Mouse (Mus musculus): ENCODE data around the gene Gnat2.
A peak's percentile ranks its signal among the peaks of the same experiment; 100 is the strongest.

The Gnat2 gene

DNA sequence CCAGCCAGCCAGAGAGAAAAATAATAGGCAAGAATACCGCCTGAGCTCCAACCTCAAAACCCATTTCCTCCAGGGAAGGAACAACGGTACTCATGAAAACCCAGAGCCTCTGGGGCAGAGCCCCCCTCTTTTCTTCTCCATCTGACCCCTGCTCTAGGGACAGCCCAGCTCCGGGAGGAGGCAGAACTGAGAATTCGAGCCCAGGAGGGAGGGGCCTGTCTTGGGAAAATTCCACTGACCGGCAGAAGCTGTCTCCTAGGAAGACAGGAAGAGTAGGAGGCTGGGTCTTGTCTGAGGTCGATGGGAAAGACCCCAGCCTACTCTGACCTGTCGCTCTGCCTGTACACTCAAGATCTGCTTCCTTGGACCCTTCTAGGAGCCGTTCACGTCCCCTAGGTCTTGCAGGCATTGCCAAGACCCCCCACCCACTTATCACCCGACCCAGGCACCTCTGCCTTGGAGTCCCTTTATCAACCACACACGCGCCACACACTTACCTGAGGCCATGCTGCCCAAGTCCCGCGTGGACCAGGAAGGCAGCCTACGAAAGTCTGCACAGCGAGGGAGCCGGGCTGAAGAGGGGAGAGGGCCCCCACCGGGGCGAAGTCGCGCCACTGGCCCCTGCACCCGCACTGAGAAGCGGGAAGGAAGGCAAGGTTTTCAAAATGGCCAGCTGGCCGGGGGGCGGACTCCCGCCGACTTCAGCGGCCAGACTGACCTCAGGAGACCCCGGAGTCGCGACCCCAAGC, 6.7 kb upstream of the Gnat2 start:
- DNase-seq, result peak; percentile 38

GRCm38 (mm10) chr3:108086470-108086979, 6.1 kb upstream of the Gnat2 start, which contains the start of gene Ampd2:
TSS of gene Ampd2 (minus strand) at chr3:108086651.
- peak; percentile 78 for DNase-seq

DNA sequence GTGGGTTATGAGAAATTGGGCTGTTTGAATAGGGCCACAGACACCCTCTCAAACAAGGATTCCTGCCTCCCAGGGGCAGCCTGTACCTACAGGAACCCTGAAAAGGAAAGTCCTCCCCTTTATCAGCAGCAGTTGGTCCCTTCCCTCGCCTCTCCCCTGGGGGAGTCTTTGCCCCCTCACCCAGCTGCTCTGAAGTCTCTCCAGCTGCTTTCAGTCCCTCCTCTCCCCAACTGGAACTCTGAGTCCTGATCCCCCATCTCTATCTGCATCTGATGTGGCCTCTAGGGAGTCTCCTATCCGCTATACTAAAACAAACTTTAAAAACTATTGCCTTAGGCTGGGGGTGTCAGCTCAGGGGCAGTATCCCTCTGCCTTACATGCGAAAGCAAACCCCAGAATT, 5.3 kb upstream of the Gnat2 start:
- DNase-seq, result no peak

DNA sequence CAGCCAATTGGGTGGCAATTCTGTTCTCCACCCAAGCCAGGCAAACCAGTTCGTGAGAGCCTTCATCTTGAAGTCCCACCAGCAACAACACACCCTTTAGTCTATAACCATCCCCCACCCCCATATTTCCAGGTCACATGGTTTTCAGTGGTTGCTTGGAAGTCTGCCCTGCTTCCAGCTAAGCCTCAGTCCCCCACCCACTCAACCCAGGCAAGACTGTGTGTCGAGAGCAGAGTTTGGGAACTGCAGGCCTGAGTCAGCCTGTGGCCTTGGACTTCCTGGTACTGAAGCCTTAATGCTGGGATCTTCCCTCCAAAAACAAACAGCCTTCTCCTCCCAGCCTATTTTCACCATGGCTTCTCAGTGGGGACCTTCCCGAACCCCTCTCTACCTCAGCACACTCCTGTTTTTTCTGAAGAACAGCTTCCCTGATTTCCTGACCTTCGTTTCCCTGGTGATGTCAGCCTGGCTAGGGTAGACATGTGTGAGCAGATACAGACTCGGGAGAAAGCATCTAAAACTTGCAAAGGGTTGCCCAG, 3.7 kb upstream of the Gnat2 start:
- DNase-seq, result no peak

DNA sequence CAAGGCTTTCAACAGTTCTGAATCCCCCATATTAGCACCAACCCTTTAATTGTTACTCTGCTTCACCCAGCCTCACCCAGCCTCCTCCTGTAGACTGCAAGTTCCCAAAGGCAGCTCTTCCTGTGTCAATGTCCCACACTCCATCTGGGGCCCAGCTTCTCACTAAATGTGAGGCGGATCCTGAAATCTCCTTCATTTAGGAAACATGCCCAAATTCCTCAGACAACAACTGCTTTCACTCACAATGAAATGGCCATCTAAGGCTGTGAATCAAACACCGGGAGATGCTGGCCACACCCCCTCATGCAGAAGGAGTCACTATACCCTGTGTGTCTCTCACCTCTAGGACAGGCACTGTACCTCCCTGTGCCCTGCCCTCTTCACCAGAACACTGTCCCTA, 2.7 kb upstream of the Gnat2 start:
- DNase-seq, result no peak

DNA sequence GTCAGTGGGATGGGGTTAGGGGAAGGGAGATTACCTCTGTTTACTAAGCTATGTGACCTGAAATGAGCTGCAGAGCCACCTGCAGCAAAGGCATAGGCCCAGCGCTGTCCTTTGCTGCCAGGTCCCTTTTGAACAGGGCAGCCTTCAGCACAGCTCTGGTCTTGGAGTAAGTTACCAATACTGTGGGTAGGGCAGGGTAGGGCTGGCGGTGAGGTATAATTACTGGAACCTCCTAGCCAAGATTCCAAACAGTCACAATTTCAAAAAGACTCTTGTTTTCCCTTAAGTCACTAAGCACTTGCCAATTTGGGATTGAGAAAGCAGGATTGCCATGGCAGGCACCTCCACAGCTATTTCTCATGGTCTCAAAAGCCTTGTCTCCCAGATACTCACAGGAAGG, 2.0 kb upstream of the Gnat2 start:
- no peak for DNase-seq

GRCm38 (mm10) chr3:108092030-108092429, 559 bp upstream of the Gnat2 start:
- DNase-seq, result no peak

DNA sequence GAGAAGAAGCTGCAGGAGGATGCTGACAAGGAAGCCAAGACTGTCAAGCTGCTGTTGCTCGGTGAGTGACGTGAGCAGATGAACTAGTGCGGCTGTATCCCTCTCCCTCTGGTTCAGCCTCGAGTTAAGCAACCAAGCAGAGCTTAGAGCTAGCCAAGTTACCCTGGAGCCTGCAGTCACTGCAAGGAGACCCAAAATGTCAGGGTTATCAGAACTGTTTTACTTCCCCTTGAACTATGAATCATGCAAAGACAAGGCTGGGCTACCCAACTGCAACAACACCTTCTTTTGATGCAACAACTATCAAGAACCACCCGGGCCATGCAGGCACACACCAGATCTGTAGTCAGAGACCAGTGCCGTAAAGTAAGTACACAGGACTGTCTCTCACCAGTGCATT, 717 bp downstream of the Gnat2 start:
- no peak for DNase-seq

GRCm38 (mm10) chr3:108094146-108094545, 1.6 kb downstream of the Gnat2 start:
- no peak for DNase-seq

- no peak for DNase-seq
Observed at GRCm38 (mm10) chr3:108094976-108095760, 2.6 kb downstream of the Gnat2 start.

GRCm38 (mm10) chr3:108096226-108096625, 3.6 kb downstream of the Gnat2 start:
- DNase-seq, result no peak

- no peak for DNase-seq
Observed at GRCm38 (mm10) chr3:108096726-108097125, 4.1 kb downstream of the Gnat2 start.

GRCm38 (mm10) chr3:108097656-108098055, 5.1 kb downstream of the Gnat2 start:
- DNase-seq, result no peak

GRCm38 (mm10) chr3:108098316-108098715, 5.7 kb downstream of the Gnat2 start:
- no peak for DNase-seq

DNA sequence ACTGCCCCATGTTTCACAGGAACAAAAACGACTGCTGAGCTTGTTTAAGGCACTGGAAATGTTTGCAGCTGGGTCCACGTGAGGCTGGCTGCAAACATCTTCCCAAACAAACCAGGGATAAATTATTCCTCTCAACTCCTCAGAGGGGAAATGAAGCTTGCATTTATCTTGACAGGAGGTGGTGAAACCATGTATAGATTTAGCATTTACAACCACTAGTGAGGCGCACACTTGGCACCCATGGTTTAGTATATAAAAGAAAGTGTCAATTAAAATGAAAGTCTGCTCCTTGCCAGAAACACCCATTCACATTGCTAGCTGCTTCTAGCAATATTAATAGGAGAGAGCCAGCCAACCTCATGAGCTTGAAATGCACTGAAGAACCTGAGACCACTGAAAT, 9.0 kb downstream of the Gnat2 start:
- DNase-seq, result no peak

- DNase-seq, result no peak
Observed at GRCm38 (mm10) chr3:108102075-108102474, 9.5 kb downstream of the Gnat2 start.

DNA sequence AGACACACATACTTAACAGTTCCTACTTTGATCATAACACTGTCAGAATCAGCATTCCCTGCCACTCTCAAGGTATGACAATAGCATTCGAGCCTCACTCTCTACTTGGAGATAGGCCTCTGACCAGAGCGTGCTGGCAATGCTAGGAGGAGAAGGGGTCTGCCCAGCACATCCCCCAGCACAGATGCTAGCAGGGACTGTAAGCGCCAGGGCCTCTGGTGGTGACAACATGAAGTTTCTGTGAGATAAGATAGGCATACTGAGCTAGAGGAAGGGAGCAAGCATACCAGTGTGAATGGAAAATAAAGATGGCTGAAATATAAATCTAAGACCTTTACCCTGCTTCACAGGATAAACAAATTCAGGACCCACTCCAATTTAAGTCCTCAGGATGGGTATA, 12.7 kb downstream of the Gnat2 start:
- no peak for DNase-seq

DNA sequence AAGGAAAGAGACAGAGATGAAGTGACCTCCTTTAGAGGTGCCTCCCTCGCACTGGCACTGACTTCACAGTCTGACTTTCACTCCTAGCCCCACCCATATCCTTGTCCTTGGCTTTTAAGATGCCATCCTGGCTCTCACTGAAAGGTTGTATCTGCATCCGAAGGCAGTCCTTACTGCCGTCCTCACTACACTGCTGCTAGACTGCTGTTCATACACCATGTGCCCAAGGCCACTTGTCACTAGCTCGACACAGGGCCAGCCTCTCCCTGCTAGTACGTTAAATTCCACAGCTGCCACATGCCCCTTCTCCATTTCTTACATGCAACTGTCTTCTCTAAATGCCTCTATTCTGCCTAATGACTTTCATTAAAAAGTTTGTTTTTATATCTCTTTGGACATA, 18.7 kb downstream of the Gnat2 start:
- DNase-seq, result no peak

DNA sequence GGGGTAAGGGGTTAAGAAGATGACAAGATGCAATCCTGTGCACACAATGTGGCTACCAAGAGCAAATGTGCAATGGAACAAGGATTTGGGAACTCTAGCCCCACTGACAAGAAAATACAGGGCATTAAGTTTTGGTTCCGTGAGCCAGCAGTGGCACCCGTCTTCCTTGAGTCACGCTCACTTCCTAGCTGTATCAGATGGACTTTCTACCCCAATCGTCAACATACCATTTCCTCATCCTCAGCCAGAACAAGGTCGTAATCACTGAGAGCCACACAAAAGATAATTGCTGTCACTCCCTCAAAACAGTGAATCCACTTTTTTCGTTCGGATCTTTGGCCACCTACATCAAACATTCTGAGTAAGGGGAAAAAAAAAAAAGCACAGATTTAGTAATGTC, 19.7 kb downstream of the Gnat2 start:
- no peak for DNase-seq

DNA sequence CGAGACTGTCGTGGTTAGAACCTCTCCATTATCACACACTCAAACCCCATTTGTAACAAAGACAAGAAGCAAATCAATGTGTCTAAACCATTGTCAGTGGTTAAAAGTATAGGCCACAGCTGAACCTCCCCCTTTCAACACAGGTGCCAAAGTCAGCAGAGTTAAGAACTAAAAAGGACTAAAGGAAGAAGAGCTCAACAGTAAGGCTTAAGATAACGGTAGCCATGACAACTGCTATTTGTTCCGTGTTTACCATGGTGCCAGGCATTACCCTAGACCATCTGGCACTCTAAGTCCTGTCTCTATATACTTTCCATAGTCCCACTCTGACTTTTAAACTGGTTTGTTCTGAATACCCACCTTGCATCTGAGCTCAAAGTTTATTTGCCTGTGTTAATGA, 20.1 kb downstream of the Gnat2 start:
- no peak for DNase-seq

DNA sequence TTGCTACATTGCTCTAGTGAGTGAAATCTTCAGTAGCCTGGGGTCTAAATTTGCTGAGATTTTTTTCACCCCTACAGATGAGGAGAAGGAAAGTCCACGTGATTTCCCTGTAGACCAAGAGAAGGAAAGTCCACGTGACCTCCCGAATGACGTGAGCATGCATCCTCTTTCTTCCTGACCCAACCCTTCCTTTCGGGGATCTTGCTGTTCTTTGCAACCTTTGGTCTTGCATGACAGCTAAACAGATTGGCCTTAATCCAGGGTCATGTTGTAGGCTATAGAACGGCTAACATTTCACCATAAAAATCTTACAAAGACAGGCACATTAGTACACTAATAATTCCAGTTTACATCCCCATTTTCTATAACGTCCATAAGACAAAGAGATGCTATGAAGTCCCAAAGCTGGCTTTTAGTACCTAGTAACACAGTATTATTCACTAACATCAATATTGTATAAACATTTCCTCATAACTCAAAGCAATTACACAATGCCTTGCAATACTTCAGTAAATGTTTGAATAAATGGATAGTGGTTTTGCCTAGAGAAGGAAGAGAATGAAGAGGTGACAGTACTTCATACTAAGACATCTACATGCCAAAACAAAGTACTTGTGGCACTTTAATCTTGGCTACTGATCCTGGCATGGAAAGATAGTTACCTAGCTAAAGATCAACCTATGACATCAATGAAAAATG, 21.2 kb downstream of the Gnat2 start:
- no peak for DNase-seq

- DNase-seq, result no peak
Observed at GRCm38 (mm10) chr3:108117465-108117864, 24.9 kb downstream of the Gnat2 start.

GRCm38 (mm10) chr3:108121101-108121500, 28.5 kb downstream of the Gnat2 start:
- DNase-seq, result no peak

Data from thymus, postnatal 25 days (tissue).